Mouse (Mus musculus) lung, adult 10 weeks (tissue): ENCODE data around the gene Rbm8a. TPM values are rescaled to one million over a fixed set of nuclear protein-coding genes. Genes with fewer than 3 reads are reported as not detected.

Source experiments
- polyA plus RNA-seq: library from polyadenylated mRNA; stranded (reverse); fragments of 350-450 nt; fragmentation: Illumina TruSeq; extraction: RNeasy Lipid Tissue Mini Kit (QIAGEN cat#74804); gene quantifications from one replicate; pipeline ENCODE4 v1.2.3, GENCODE M21; 2014; ENCODE audit warnings: low read depth, low replicate concordance; ENCODE audit not compliant: insufficient read depth

The Rbm8a gene
- polyA plus RNA-seq: 73.2 TPM

DNA sequence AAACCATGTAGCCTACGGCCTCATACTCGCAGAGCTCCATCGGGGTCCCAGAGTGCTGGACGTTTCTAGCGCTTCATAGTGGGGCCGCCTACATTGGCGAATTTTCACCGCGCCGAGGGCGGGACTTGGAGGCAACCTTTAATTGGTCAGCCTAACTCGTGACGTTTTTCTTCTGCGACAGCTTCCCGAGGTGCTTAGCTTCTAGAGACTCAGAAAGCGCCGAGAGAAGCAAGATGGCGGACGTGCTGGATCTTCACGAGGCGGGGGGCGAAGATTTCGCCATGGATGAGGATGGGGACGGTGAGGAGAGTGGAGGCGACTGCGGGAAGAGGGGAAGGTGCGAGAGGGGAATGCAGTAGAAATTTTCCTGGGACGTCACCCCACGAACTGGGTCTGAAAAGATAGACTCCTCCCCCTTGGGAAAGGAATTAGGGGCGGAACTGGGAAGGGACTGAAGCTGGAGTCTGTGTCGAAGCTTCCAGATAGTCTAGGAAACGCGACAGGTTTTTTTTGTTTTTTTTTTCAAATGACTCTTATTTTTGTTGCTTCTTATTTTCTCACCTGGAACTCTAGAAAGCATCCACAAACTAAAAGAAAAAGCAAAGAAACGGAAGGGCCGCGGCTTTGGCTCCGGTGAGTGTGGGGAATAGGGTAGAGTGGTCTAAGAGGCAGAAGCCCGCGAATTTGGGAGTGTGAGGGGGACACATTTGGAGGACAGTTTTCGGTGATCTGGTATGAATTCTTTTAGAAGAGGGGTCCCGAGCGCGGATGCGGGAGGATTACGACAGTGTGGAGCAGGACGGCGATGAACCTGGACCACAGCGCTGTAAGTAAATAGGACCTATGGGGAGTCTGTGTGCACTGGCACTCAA is at the start of gene Rbm8a:
Gene Rbm8a (plus strand): TSS at position 205 of the 872 bp plus-strand sequence.

GRCm38 (mm10) chr3:96593790-96594560 is 35.8 kb upstream of the Rbm8a start, which contains the start of gene Polr3gl:
Polr3gl (minus strand) TSS chr3:96594181.

DNA sequence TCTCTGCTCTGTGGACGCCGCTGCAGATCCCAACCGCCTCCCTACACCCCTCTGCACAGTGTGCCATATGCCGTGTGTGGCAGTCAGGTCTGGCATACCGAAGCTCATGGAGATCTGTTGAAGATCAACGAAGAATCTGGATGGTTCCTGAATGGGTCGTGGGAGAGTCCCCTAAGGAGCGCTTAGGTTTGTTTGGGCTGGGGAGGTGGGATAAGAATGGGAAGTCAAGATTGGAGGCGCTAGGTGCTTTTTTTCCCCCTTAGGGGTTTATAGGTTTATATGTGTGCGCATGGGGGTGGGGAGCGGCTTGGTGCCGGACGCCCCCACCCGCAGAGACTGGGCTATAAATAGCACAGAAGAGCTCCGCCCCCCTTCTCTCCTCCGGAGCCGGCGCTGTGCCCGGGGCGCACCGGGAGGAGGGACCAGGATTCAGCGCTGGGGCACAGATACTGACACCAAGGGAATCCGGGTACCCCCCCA is 33.5 kb upstream of the Rbm8a start, which contains the start of gene Ankrd34a:
Gene Ankrd34a (plus strand): TSS at position 409 of the 480 bp plus-strand sequence.

DNA sequence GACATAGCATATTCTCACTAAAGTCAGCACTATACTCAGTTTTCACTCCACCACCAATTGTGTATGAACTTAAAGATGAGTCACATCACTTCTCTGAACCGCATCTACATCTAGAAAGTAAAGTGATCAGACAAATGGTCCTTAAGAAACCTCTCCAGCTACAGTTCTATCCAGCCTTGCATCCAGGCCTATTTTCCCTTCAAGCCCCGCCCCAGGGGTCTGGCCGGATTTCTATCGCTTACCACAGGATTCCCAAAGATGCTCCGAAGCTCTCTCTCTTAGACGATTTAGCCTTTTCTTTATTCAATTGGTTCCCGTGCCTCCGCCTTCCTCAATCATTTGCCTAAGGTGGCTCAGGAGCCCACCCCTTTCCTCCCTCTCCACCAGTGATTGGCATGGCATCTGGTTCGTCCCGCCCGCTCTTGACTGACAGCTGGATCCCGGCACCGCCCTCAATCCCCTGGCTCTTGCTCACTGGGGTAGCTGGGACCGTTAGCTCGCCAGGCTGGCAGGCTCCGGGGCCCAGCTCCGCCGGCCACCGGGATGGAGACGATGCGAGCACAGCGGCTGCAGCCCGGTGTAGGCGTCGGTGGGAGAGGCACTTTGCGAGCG is 29.0 kb upstream of the Rbm8a start, which contains the start of gene Lix1l:
Gene Lix1l (plus strand): TSS at position 511 of the 612 bp plus-strand sequence.

GRCm38 (mm10) chr3:96634928-96635879 is 5.5 kb downstream of the Rbm8a start, which contains the start of the genes Pex11b and Gm42957:
Pex11b (plus strand) TSS chr3:96635376.
Gm42957 (plus strand) TSS chr3:96635474.

DNA sequence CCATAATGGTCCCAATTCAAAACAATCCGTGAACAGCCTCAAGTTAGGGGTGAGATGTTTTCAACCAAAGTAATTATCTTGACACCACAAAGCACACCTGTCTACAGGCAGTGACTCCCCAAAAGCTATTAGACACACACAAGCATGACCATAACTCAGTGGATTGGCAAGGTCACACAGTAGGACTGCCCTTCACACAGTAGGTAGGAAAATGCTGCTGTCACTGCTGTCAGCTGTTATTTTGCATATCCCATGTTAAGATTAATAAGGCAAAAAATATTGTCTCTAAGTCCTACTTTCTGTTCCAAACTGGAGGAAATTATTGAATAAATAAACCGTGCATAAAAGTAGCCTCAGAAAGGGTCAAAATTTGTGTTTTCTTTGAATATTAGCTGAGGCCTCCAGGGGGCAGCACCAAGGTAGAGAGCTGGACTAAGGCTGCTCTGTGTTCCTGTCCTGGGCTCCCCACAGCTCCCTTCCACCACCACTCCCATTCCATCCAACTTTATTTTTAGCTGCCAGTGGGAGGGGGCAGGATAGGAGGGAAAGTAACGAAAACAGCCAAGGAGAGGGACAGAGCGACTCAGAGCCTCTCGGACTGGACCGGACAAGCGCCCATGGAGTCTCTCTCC is 15.4 kb downstream of the Rbm8a start, which contains the start of gene Itga10:
Gene Itga10 (plus strand): TSS at position 567 of the 632 bp plus-strand sequence.

GRCm38 (mm10) chr3:96669727-96670468 is 40.2 kb downstream of the Rbm8a start, which contains the start of gene Ankrd35:
Ankrd35 (plus strand) TSS chr3:96670131.

Other genes starting within 250 kb of the Rbm8a start
- not detected for gene BC107364, start 177.6 kb upstream of the Rbm8a start, polyA plus RNA-seq
- gene Hfe2, start 104.8 kb upstream of the Rbm8a start, polyA plus RNA-seq: 2.5 TPM
- 694 TPM for gene Txnip, start 72.0 kb upstream of the Rbm8a start, polyA plus RNA-seq
- gene Gm16253, start 52.9 kb upstream of the Rbm8a start, polyA plus RNA-seq: 0.93 TPM
- gene Polr3gl, start 35.8 kb upstream of the Rbm8a start, polyA plus RNA-seq: 42.5 TPM
- gene Ankrd34a, start 33.3 kb upstream of the Rbm8a start, polyA plus RNA-seq: not detected
- 23.9 TPM for gene Lix1l, start 28.8 kb upstream of the Rbm8a start, polyA plus RNA-seq
- gene Pex11b, start 5.4 kb downstream of the Rbm8a start, polyA plus RNA-seq: 23.0 TPM
- not detected for gene Gm42957, start 5.5 kb downstream of the Rbm8a start, polyA plus RNA-seq
- 0.81 TPM for gene Itga10, start 15.7 kb downstream of the Rbm8a start, polyA plus RNA-seq
- gene Ankrd35, start 40.2 kb downstream of the Rbm8a start, polyA plus RNA-seq: 0.77 TPM
- 13.8 TPM for gene Pias3, start 66.5 kb downstream of the Rbm8a start, polyA plus RNA-seq
- 3.0 TPM for gene Nudt17, start 78.6 kb downstream of the Rbm8a start, polyA plus RNA-seq
- gene Polr3c, start 97.7 kb downstream of the Rbm8a start, polyA plus RNA-seq: 13.1 TPM
- gene Rnf115, start 97.7 kb downstream of the Rbm8a start, polyA plus RNA-seq: 23.2 TPM
- gene Pdzk1, start 199.4 kb downstream of the Rbm8a start, polyA plus RNA-seq: not detected
- 0.87 TPM for gene Cd160, start 199.4 kb downstream of the Rbm8a start, polyA plus RNA-seq